Mouse (Mus musculus) forebrain, embryonic 16.5 days (tissue): Measurements from ENCODE around the gene Chrm3. TPM values are rescaled to one million over a fixed set of nuclear protein-coding genes. Genes with fewer than 3 reads are reported as not detected.

Experiments used
- ATAC-seq: fragments of 200-750 bp; cut with Nextera tagmentation; 2 replicates; pipeline ENCODE4 v1.8.0; 2017; ENCODE audit warnings: mild to moderate bottlenecking, moderate library complexity
- H3K27ac ChIP-seq: fragments of 300-500 bp; sonication (generic); 2 replicates; pipeline ENCODE4 v1.5.1; 2014; ENCODE audit warnings: low read length, control low read depth
- H3K27me3 ChIP-seq: fragments of 300-500 bp; sonication (generic); replicated peaks from 2 replicates; pipeline ENCODE4 v1.6.1; 2014; ENCODE audit warnings: low read length; ENCODE audit not compliant: control insufficient read depth, insufficient read depth
- H3K36me3 ChIP-seq: fragments of 300-500 bp; sonication (generic); 2 replicates; pipeline ENCODE4 v1.6.1; 2014; ENCODE audit not compliant: control insufficient read depth, insufficient read depth
- H3K4me1 ChIP-seq: fragments of 300-500 bp; sonication (generic); replicated peaks from 2 replicates; pipeline ENCODE4 v1.6.1; 2014; ENCODE audit warnings: low read length; ENCODE audit not compliant: control insufficient read depth, insufficient read depth
- H3K4me2 ChIP-seq: fragments of 300-500 bp; sonication (generic); 2 replicates; pipeline ENCODE4 v1.6.1; 2014; ENCODE audit warnings: mild to moderate bottlenecking, low read length, control low read depth
- H3K4me3 ChIP-seq: fragments of 300-500 bp; sonication (generic); replicated peaks from 2 replicates; pipeline ENCODE4 v1.5.1; 2014; ENCODE audit warnings: mild to moderate bottlenecking, low read length, control low read depth
- H3K9ac ChIP-seq: fragments of 300-500 bp; sonication (generic); replicated peaks from 2 replicates; pipeline ENCODE4 v1.6.1; 2014; ENCODE audit warnings: low read depth, low read length, control low read depth
- H3K9me3 ChIP-seq: fragments of 300-500 bp; sonication (generic); 2 replicates; pipeline ENCODE4 v1.6.1; 2016; ENCODE audit warnings: low read length; ENCODE audit not compliant: control insufficient read depth
- WGBS: fragments of 180-500 bp; shearing (Covaris S2); extraction: QIAGEN DNeasy Blood & Tissue Kit; methylation state at CpG from one replicate; pipeline ENCODE4 v1.1.7; 2014; 5-methylcytosine and 5-hydroxymethylcytosine counted together
- polyA plus RNA-seq: library from polyadenylated mRNA; unstranded; fragments of >200 nt; fragmentation: Nextera tagmentation; extraction: Ambion mirVana; gene quantifications from 2 replicates; pipeline ENCODE4 v1.2.1, GENCODE M21; 2015

Gene Chrm3
- polyA plus RNA-seq, 1 experiment from 2014 or later = 2.2 TPM

DNA sequence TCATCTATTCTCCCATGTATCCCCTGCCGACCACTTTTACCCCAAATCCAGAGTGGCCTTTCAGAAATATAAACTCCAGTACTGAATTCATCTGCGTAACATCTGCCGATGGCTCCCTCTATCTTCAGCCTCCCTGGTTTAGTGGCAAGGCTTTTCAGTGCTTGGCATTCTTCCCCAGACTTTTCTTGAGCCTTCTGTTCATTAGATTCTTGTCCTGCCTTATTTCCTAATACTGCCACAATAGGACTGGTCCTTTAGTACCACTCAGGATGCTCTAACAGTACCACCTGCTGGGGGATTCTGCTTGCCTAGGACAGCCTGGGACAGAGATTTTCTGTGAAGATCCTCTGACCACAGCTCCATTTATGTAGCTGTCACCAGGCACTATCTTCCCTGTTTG, 367.1 kb downstream of the Chrm3 start:
- no peak for ATAC-seq
- WGBS = 88% methylated on average over 3 of the region's 3 CpGs
- no peak overlapping the region for H3K27ac ChIP-seq

DNA sequence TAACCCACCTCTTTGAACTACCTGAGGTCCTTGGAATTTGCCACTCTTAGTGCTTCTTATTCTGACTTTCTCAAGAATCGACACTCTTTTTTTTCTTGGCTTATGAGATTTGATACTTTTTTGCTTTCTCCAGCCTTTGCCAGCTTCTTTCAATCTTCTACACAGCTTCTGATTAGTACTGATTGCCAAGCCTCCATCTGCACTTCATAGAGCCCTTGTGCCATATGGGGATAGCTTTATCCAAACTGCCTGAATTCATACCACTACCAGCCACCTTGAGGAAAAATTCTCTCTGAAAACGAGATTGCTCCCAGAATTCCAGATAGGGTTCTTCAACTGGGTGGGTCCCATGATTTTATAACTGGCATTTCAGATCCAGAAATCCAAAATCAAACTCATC, 368.0 kb downstream of the Chrm3 start:
- Histone ChIP-seq H3K4me2 (no peak overlapping the region), H3K9me3 (no peaks in the 10 kb centered on the region), H3K4me3 (no peak overlapping the region), H3K4me1 (peaks cover 2% of the 10 kb centered on the region; the same call in 1 of the 2 replicates), H3K36me3 (no peaks in the 10 kb centered on the region), H3K9ac (no peak overlapping the region), H3K27me3 (no peaks in the 10 kb centered on the region), H3K27ac (no peak overlapping the region)
- 53% methylated on average over 2 of the region's 2 CpGs for WGBS
- peak; percentile 61 for ATAC-seq

More for the DNA sequence above, 367.1 kb downstream of the Chrm3 start:
- no peak overlapping the region for H3K4me3 ChIP-seq
- H3K27me3 ChIP-seq = no peaks in the 10 kb centered on the region
- H3K9ac ChIP-seq = no peak overlapping the region
- H3K4me1 ChIP-seq = peaks cover 8% of the 10 kb centered on the region
- H3K36me3 ChIP-seq = no peaks in the 10 kb centered on the region
- no peak overlapping the region for H3K4me2 ChIP-seq
- H3K9me3 ChIP-seq = no peaks in the 10 kb centered on the region

DNA sequence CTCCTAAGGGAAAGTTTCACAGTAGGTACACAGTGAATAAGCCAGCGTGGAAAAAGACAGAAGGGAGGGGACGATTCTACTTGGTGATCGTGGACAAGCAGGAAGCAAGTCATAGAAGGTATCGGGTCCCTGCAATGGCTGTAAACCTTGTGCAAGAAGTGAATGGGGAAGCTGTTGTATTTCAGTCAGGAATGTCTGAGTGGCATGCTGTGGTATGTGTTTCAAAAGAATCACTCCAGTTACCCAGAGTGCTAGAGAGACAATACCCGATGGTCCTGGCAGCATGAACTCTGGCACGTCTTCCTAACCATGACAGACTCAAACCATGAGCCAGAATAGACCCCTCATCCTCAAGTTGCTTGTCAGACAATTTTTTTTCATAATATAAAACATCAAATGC, 375.0 kb downstream of the Chrm3 start:
- WGBS = 72% methylated on average over 6 of the region's 6 CpGs
- H3K27ac ChIP-seq = no peak overlapping the region

GRCm38 (mm10) chr13:9983293-9983692, 377.4 kb downstream of the Chrm3 start:
- no peaks in the 10 kb centered on the region for H3K36me3 ChIP-seq
- H3K4me2 ChIP-seq = no peak overlapping the region
- H3K4me1 ChIP-seq = no peaks in the 10 kb centered on the region
- no peaks in the 10 kb centered on the region for H3K9me3 ChIP-seq
- H3K4me3 ChIP-seq = no peak overlapping the region
- H3K27me3 ChIP-seq = no peaks in the 10 kb centered on the region
- H3K9ac ChIP-seq = no peak overlapping the region
- WGBS = 92% methylated on average over 2 of the region's 2 CpGs
- ATAC-seq = no peak
- H3K27ac ChIP-seq = no peak overlapping the region

More for the DNA sequence above, 375.0 kb downstream of the Chrm3 start:
- Histone ChIP-seq H3K4me2 (no peak overlapping the region), H3K36me3 (no peaks in the 10 kb centered on the region), H3K9me3 (no peaks in the 10 kb centered on the region), H3K4me3 (no peak overlapping the region), H3K9ac (no peak overlapping the region), H3K27me3 (no peaks in the 10 kb centered on the region), H3K4me1 (no peaks in the 10 kb centered on the region)
- ATAC-seq = no peak

GRCm38 (mm10) chr13:9977699-9978098, 382.9 kb downstream of the Chrm3 start:
- H3K9me3 ChIP-seq = no peaks in the 10 kb centered on the region
- ATAC-seq = peak; percentile 83
- WGBS = 47% methylated on average over 1 of the region's 1 CpGs
- no peaks in the 10 kb centered on the region for H3K27me3 ChIP-seq
- no peaks in the 10 kb centered on the region for H3K4me1 ChIP-seq
- no peak overlapping the region for H3K27ac ChIP-seq
- no peak overlapping the region for H3K9ac ChIP-seq
- no peak overlapping the region for H3K4me2 ChIP-seq
- no peaks in the 10 kb centered on the region for H3K36me3 ChIP-seq
- no peak overlapping the region for H3K4me3 ChIP-seq

- Histone ChIP-seq H3K9ac (no peak overlapping the region), H3K4me3 (no peak overlapping the region), H3K36me3 (no peaks in the 10 kb centered on the region), H3K9me3 (no peaks in the 10 kb centered on the region), H3K4me2 (no peak overlapping the region), H3K27ac (no peak overlapping the region), H3K27me3 (no peaks in the 10 kb centered on the region), H3K4me1 (no peaks in the 10 kb centered on the region)
- WGBS = 32% methylated on average over 2 of the region's 2 CpGs
- ATAC-seq = no peak
Observed at GRCm38 (mm10) chr13:9973742-9974321, 386.8 kb downstream of the Chrm3 start.

- H3K27me3 ChIP-seq = no peaks in the 10 kb centered on the region
- no peaks in the 10 kb centered on the region for H3K4me1 ChIP-seq
- no peaks in the 10 kb centered on the region for H3K36me3 ChIP-seq
- H3K27ac ChIP-seq = no peak overlapping the region
- WGBS = 38% methylated on average over 4 of the region's 4 CpGs
- H3K9me3 ChIP-seq = no peaks in the 10 kb centered on the region
- ATAC-seq = no peak
- H3K9ac ChIP-seq = no peak overlapping the region
- H3K4me2 ChIP-seq = no peak overlapping the region
- no peak overlapping the region for H3K4me3 ChIP-seq
Observed at GRCm38 (mm10) chr13:9971845-9972244, 388.8 kb downstream of the Chrm3 start.

- Histone ChIP-seq H3K4me3 (no peak overlapping the region), H3K9ac (no peak overlapping the region), H3K4me1 (no peaks in the 10 kb centered on the region), H3K27me3 (no peaks in the 10 kb centered on the region), H3K36me3 (no peaks in the 10 kb centered on the region), H3K27ac (no peak overlapping the region), H3K4me2 (no peak overlapping the region), H3K9me3 (no peaks in the 10 kb centered on the region)
- no peak for ATAC-seq
Observed at GRCm38 (mm10) chr13:9952619-9953018, 408.0 kb downstream of the Chrm3 start.

DNA sequence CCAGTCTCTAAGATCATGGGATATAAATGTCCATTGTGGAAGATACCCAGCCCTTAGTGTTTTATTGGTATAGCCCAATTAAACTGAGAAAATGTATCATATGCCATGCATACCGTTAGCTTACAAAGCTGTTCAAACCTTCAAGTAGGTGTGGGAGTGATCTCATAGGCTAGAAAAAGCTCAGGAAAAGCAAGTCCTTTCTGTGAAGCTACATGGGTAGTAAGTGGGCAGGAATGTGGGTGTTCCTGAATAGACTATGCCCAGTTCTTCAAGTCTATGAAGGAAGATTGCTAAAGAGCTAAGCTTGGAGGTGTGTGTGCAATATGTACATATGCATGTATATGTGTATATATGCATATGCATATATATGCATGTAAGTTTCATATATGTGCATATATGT, 409.3 kb downstream of the Chrm3 start:
- no peak overlapping the region for H3K4me3 ChIP-seq
- H3K9ac ChIP-seq = no peak overlapping the region
- no peak overlapping the region for H3K27ac ChIP-seq
- ATAC-seq = no peak
- no peaks in the 10 kb centered on the region for H3K27me3 ChIP-seq
- no peaks in the 10 kb centered on the region for H3K36me3 ChIP-seq
- no peaks in the 10 kb centered on the region for H3K4me1 ChIP-seq
- H3K9me3 ChIP-seq = no peaks in the 10 kb centered on the region
- 91% methylated on average over 1 of the region's 1 CpGs for WGBS
- H3K4me2 ChIP-seq = no peak overlapping the region

GRCm38 (mm10) chr13:9949091-9949490, 411.6 kb downstream of the Chrm3 start:
- Histone ChIP-seq H3K27ac (no peak overlapping the region), H3K4me2 (no peak overlapping the region), H3K9ac (no peak overlapping the region), H3K27me3 (no peaks in the 10 kb centered on the region), H3K9me3 (no peaks in the 10 kb centered on the region), H3K36me3 (no peaks in the 10 kb centered on the region), H3K4me1 (no peaks in the 10 kb centered on the region), H3K4me3 (no peak overlapping the region)
- ATAC-seq = no peak
- WGBS = 92% methylated on average over 4 of the region's 4 CpGs
